Mouse (Mus musculus) kidney, adult 10 weeks (tissue): ENCODE measurements around the gene Wdr53. TPM values are rescaled to one million over a fixed set of nuclear protein-coding genes. Genes with fewer than 3 reads are reported as not detected.

Source experiments
- polyA plus RNA-seq: library from polyadenylated mRNA; stranded (reverse); fragments of 350-450 nt; fragmentation: Illumina TruSeq; extraction: RNeasy Lipid Tissue Mini Kit (QIAGEN cat#74804); gene quantifications from one replicate; pipeline ENCODE4 v1.2.3, GENCODE M21; 2014; ENCODE audit warnings: low read depth, low replicate concordance

Gene Wdr53
- polyA plus RNA-seq = 7.8 TPM

DNA sequence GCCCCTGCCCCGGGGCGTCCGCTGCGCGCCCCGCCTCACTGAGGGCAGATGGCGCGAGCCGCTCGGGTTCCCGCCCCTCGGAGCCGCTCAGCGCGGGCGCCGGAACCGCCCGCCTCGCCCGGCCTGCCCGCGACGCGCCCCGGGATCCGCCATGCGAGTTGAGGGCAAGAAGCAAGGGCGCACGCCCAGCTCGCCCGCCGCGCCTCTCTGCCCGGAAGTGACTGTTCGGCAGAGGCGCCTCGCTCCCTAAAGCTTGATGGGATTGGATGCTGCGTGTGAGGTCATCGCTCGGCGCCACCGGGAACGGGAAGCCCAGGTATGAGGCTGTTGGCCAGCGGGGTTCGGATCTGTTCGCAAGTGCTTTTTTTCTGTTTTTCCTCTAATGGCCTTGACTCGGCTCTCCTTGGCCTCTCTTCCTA lies at the start of gene Wdr53, which contains the start of gene Fbxo45:
Gene Wdr53 (plus strand): TSS at position 276 of the 419 bp plus-strand sequence.
Gene Fbxo45 (minus strand): TSS at position 207 of the 419 bp plus-strand sequence.

DNA sequence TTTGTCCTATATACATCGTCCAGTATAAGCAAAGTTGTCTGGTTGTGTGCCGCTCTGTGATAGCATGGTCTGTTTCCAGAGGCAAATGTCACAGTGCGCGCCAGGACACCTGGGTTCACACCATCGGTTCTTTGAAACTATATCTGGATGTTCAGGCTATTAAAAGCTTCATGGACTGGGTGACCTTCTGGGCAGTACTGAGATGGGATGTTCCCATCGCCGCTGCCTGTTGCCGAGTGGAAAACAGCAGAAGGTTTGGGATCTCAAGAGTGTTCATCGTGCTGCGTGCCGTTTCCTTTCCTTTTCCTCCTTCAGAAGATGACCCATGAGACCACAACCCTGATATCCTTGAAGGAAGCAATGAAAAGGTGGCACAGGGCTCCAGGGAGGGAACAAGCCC lies 24.3 kb downstream of the Wdr53 start, which contains the start of gene Smco1:
Gene Smco1 (plus strand): TSS at position 178 of the 400 bp plus-strand sequence.

DNA sequence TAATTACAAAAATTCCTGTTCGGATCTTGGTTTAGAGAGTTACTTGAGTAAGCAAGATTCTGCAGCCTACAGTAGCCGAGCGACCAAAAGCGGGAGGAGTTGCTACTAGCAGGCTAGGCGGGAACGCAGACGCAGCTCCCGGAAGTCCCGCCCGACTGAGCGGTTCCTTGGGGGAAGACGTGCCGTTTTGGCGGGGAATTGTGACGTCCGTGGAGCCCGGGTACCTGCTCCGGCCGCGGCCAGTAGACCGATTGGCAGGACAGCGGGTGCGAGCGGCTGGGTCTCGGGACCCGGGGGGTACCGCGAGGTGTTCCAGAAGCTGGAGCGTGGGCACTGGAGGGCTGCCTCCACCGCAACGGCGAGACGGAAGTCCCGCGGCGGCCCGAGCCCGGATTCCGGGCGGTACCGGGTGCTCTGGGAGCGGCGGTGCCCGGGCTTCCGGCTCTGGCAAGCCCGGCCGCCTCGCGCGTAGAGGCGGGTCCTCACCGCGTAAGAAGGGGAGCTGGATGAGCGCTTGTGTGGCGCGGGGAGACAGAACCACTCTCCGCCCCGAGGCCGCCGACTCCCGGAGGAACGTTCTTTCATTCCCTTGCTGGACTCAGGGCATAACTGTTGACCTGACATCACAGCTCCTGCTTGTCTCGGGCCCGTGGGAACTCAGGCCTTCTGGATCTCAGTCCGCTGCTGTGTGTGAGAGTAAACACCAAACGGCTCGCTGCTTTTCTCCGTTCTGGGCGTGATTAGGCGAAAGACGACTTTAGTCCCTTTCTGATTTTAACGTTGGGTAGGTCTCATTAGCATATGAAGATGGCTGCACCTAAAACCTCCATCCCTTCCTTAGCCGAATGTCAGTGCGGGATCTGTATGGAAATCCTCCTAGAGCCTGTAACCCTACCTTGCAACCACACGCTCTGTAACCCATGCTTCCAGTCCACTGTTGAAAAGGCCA lies 30.6 kb downstream of the Wdr53 start, which contains the start of gene Rnf168:
Gene Rnf168 (plus strand): TSS at position 152 of the 949 bp plus-strand sequence.

Other genes starting within 250 kb of the Wdr53 start
- 24.6 TPM for gene Senp5, start 243.9 kb upstream of the Wdr53 start, polyA plus RNA-seq
- 76.3 TPM for gene Pak2, start 167.9 kb upstream of the Wdr53 start, polyA plus RNA-seq
- gene Pigx, start 147.5 kb upstream of the Wdr53 start, polyA plus RNA-seq = 86.6 TPM
- 36.8 TPM for gene Cep19, start 147.4 kb upstream of the Wdr53 start, polyA plus RNA-seq
- 0.40 TPM for gene Nrros, start 81.6 kb upstream of the Wdr53 start, polyA plus RNA-seq
- gene Bex6, start 67.4 kb upstream of the Wdr53 start, polyA plus RNA-seq = not detected
- gene Fbxo45, start 69 bp upstream of the Wdr53 start, polyA plus RNA-seq = 17.9 TPM
- gene Smco1, start 24.2 kb downstream of the Wdr53 start, polyA plus RNA-seq = not detected
- gene Rnf168, start 30.2 kb downstream of the Wdr53 start, polyA plus RNA-seq = 28.3 TPM
- gene Ubxn7, start 85.0 kb downstream of the Wdr53 start, polyA plus RNA-seq = 40.3 TPM
- not detected for gene Tm4sf19, start 153.3 kb downstream of the Wdr53 start, polyA plus RNA-seq
- gene Tctex1d2, start 172.5 kb downstream of the Wdr53 start, polyA plus RNA-seq = 42.8 TPM
- gene Pcyt1a, start 183.7 kb downstream of the Wdr53 start, polyA plus RNA-seq = 51.5 TPM
- 2.8 TPM for gene Slc51a, start 240.7 kb downstream of the Wdr53 start, polyA plus RNA-seq
- not detected for gene Zdhhc19, start 249.0 kb downstream of the Wdr53 start, polyA plus RNA-seq